Mouse (Mus musculus): Measurements from ENCODE around the gene Map4k1.
"Not testable (repeated sequence)": the region's sequence is repeated elsewhere in the genome, so short reads cannot be mapped to it uniquely, and the experiment has no call there.

Map4k1 gene

GRCm38 (mm10) chr7:28954773-28955172 lies 27.1 kb upstream of the Map4k1 start:
- CTCF ChIA-PET = no interaction called here

GRCm38 (mm10) chr7:28955295-28955897 lies 26.5 kb upstream of the Map4k1 start:
- CTCF ChIA-PET = no interaction called here

GRCm38 (mm10) chr7:28956270-28956669 lies 25.6 kb upstream of the Map4k1 start:
- CTCF ChIA-PET = interaction anchor here (1.1 kb wide), 1 partner anchor 85 kb away, joined by 3 read pairs; no protein-coding TSS in a partner anchor

- CTCF ChIA-PET = interaction anchor here (0.6 to 1.1 kb wide), 2 partner anchors 84 to 276 kb away, joined by 3 read pairs; no protein-coding TSS in a partner anchor
Measured at GRCm38 (mm10) chr7:28957286-28957685, 24.6 kb upstream of the Map4k1 start.

- CTCF ChIA-PET = interaction anchor here (0.6 to 0.9 kb wide), 7 partner anchors 25 to 516 kb away, joined by 3 to 9 read pairs (median 4); no protein-coding TSS in a partner anchor
Measured at GRCm38 (mm10) chr7:28957997-28958725, 23.7 kb upstream of the Map4k1 start.

- CTCF ChIA-PET = interaction anchor here (0.6 to 0.9 kb wide), 5 partner anchors 26 to 444 kb away, joined by 3 to 9 read pairs (median 6); no protein-coding TSS in a partner anchor
Measured at GRCm38 (mm10) chr7:28958770-28959169, 23.1 kb upstream of the Map4k1 start.

GRCm38 (mm10) chr7:28959505-28960045 lies 22.3 kb upstream of the Map4k1 start:
- CTCF ChIA-PET = interaction anchor here (0.6 kb wide), 1 partner anchor 580 kb away, joined by 15 read pairs; the partner anchor contains the start of gene Zfp36

GRCm38 (mm10) chr7:28960354-28961046 lies 21.4 kb upstream of the Map4k1 start:
- CTCF ChIA-PET = no interaction called here

- CTCF ChIA-PET = interaction anchor here (0.6 kb wide), 4 partner anchors 33 to 670 kb away, joined by 3 to 5 read pairs (median 4); no protein-coding TSS in a partner anchor
Measured at GRCm38 (mm10) chr7:28961584-28961926, 20.3 kb upstream of the Map4k1 start.

GRCm38 (mm10) chr7:28961927-28962670 lies 19.8 kb upstream of the Map4k1 start, which contains the start of gene Actn4:
Gene Actn4 (minus strand): TSS chr7:28962340.
- CTCF ChIA-PET = interaction anchor here (0.6 kb wide), 4 partner anchors 32 to 670 kb away, joined by 3 to 5 read pairs (median 4); no protein-coding TSS in a partner anchor

- CTCF ChIA-PET = interaction anchor here (1.5 kb wide), 1 partner anchor 75 kb away, joined by 4 read pairs; no protein-coding TSS in a partner anchor
Measured at GRCm38 (mm10) chr7:28963399-28963923, 18.4 kb upstream of the Map4k1 start.

GRCm38 (mm10) chr7:28965346-28965840 lies 16.5 kb upstream of the Map4k1 start:
- CTCF ChIA-PET = interaction anchor here (0.6 to 0.7 kb wide), 2 partner anchors 53 to 172 kb away, joined by 6 to 14 read pairs; no protein-coding TSS in a partner anchor

GRCm38 (mm10) chr7:28966181-28966580 lies 15.7 kb upstream of the Map4k1 start:
- CTCF ChIA-PET = no interaction called here

- CTCF ChIA-PET = no interaction called here
Measured at GRCm38 (mm10) chr7:28966751-28967505, 14.9 kb upstream of the Map4k1 start.

- CTCF ChIA-PET = not testable (repeated sequence)
Measured at GRCm38 (mm10) chr7:28968120-28968519, 13.7 kb upstream of the Map4k1 start.

- CTCF ChIA-PET = no interaction called here
Measured at GRCm38 (mm10) chr7:28969271-28969670, 12.6 kb upstream of the Map4k1 start.

- CTCF ChIA-PET = no interaction called here
Measured at GRCm38 (mm10) chr7:28969672-28970394, 12.0 kb upstream of the Map4k1 start.

GRCm38 (mm10) chr7:28971029-28971428 lies 10.8 kb upstream of the Map4k1 start:
- CTCF ChIA-PET = interaction anchor here (1.0 kb wide), 1 partner anchor 69 kb away, joined by 4 read pairs; no protein-coding TSS in a partner anchor

- CTCF ChIA-PET = interaction anchor here (0.5 kb wide), 1 partner anchor 14 kb away, joined by 4 read pairs; no protein-coding TSS in a partner anchor
Measured at GRCm38 (mm10) chr7:28971770-28972269, 10.0 kb upstream of the Map4k1 start.

Measured in spleen, embryonic (tissue).